ENCODE assay signal across 10 mouse cellular contexts in genomic region chr6:41091177-41091829, GRCm38 (mm10). TPM values are rescaled to one million over a fixed set of nuclear protein-coding genes. Genes with fewer than 3 reads are reported as not detected.
DNase-seq lines count a peak whose midpoint lies in the region; ATAC-seq and TF ChIP-seq lines count a peak whose summit lies in the region.
"Had no signal": no experiment of that assay in that cellular context is flagged by ENCODE, and none has a peak within 500 bp of the region (broad histone marks: within the 10 kb centered on the region; RNA-seq: fewer than 3 reads in every experiment).

No protein-coding gene starts in this region.

- ATAC-seq in heart, embryonic 12.5 days (ENCODE audit: insufficient number of reproducible peaks, low FRiP score) = no peak
- peak; percentile 35 for ATAC-seq in Patski
- peak; percentile 53; the same call in 1 of the 2 replicates for ATAC-seq in liver, embryonic 11.5 days (replicated peaks; ENCODE audit: low FRiP score)
- ATAC-seq in inflammation-experienced regulatory T-cells, adult 6 months = no peak

- DNase-seq in heart, adult 2 months = no peak
- DNase-seq in 3T3-L1 (ENCODE audit: low read depth, low spot score) (peak; percentile 72), Patski (ENCODE audit: low read depth, low spot score) (no peak)
- no peak for DNase-seq in liver, embryonic 11.5 days (ENCODE audit: low spot score)
- DNase-seq in urinary bladder, adult 18-20 months (ENCODE audit: low spot score in 2 of 2) = no peak
- DNase-seq in layer of hippocampus, adult 11-12 months (ENCODE audit: low spot score) = no peak

- H3K9me3 ChIP-seq in heart, embryonic 12.5 days (replicated peaks) = no peaks in the 10 kb centered on the region
- no peaks in the 10 kb centered on the region for H3K9me3 ChIP-seq in liver, embryonic 11.5 days (ENCODE audit: control insufficient read depth, low read length)

- in situ Hi-C loops in Patski (cut with MboI; ENCODE audit: low pct_unique_long_range_greater_than_20kb) = no loop called here

- H3K4me3 ChIP-seq in heart, adult 2 months = no peak overlapping the region
- H3K4me3 ChIP-seq in heart, embryonic 12.5 days = no peak overlapping the region
- no peak overlapping the region for H3K4me3 ChIP-seq in liver, embryonic 11.5 days (ENCODE audit: low read depth, low read length)
- H3K4me3 ChIP-seq: myocyte had no signal

- H3K79me2 ChIP-seq in heart, adult 2 months (replicated peaks; ENCODE audit: control insufficient read depth, insufficient read depth, low read length) = no peaks in the 10 kb centered on the region

- no peaks in the 10 kb centered on the region for H3K4me1 ChIP-seq in heart, adult 2 months (ENCODE audit: control insufficient read depth, insufficient read depth, low read length)
- no peaks in the 10 kb centered on the region for H3K4me1 ChIP-seq in heart, embryonic 12.5 days (replicated peaks)
- no peaks in the 10 kb centered on the region for H3K4me1 ChIP-seq in liver, embryonic 11.5 days (replicated peaks; ENCODE audit: control insufficient read depth, insufficient read depth, low read length)

- no peak overlapping the region for H3K4me2 ChIP-seq in heart, embryonic 12.5 days
- no peak overlapping the region for H3K4me2 ChIP-seq in liver, embryonic 11.5 days

- no peak for TF ChIP-seq EP300 in heart, adult 2 months (IDR thresholded peaks at IDR 0.05; ENCODE audit: insufficient read depth, low read depth, low read length)

- no peaks in the 10 kb centered on the region for H3K27me3 ChIP-seq in heart, adult 2 months (ENCODE audit: control insufficient read depth, insufficient read depth, low read length)
- H3K27me3 ChIP-seq in heart, embryonic 12.5 days (replicated peaks) = no peaks in the 10 kb centered on the region
- H3K27me3 ChIP-seq in Patski = peaks cover 41% of the 10 kb centered on the region
- H3K27me3 ChIP-seq in liver, embryonic 11.5 days (replicated peaks; ENCODE audit: control insufficient read depth, insufficient read depth, low read length) = no peaks in the 10 kb centered on the region

- no peak overlapping the region for H3K27ac ChIP-seq in heart, adult 2 months
- no peak overlapping the region for H3K27ac ChIP-seq in heart, embryonic 12.5 days (ENCODE audit: poor library complexity, severe bottlenecking)
- H3K27ac ChIP-seq in liver, embryonic 11.5 days (ENCODE audit: low read depth, low read length) = no peak overlapping the region

- intact Hi-C loops in heart, adult 2 months (cut with DNase I) = no loop called here

- H3K9ac ChIP-seq in heart, adult 2 months (ENCODE audit: low read depth, low read length) = no peak overlapping the region
- no peak overlapping the region for H3K9ac ChIP-seq in heart, embryonic 12.5 days
- no peak overlapping the region for H3K9ac ChIP-seq in liver, embryonic 11.5 days (ENCODE audit: low read depth, low read length)

- no peaks in the 10 kb centered on the region for H3K36me3 ChIP-seq in heart, adult 2 months (ENCODE audit: control insufficient read depth, insufficient read depth, low read length)
- H3K36me3 ChIP-seq in heart, embryonic 12.5 days = no peaks in the 10 kb centered on the region
- no peaks in the 10 kb centered on the region for H3K36me3 ChIP-seq in liver, embryonic 11.5 days (ENCODE audit: control insufficient read depth, insufficient read depth, low read length)

- peak; percentile 59 for TF ChIP-seq CTCF in heart, adult 2 months (IDR thresholded peaks at IDR 0.05)
- peak; percentile 75 for TF ChIP-seq CTCF in Patski (IDR thresholded peaks at IDR 0.05)

- WGBS in heart, adult 2 months = 28% methylated on average over 4 of the region's 4 CpGs
- WGBS in heart, embryonic 12.5 days = 36% methylated on average over 4 of the region's 4 CpGs
- WGBS in liver, embryonic 11.5 days = 29% methylated on average over 4 of the region's 4 CpGs

- POLR2A ChIA-PET in Patski (lab: Charles Lee) = no interaction called here

- CTCF ChIA-PET in Patski (lab: Charles Lee) = interaction anchor here (1.1 to 1.9 kb wide), 2 partner anchors 22 to 37 kb away, joined by 3 to 6 read pairs; no protein-coding TSS in a partner anchor

- no peak for TF ChIP-seq POLR2A in heart, adult 2 months (IDR thresholded peaks at IDR 0.05; ENCODE audit: insufficient read depth, low read depth, low read length)

RNA-seq across cellular contexts. Expression of gene 2210010C04Rik, which starts 56.0 kb away (rescaled TPM):
- total RNA-seq in heart, adult 2 months (2021) = not detected
- polyA plus RNA-seq in heart, adult 2 months (2012; rRNA removed) = 0.06 and 0.18 TPM in 2 replicates
- polyA plus RNA-seq in heart, embryonic 12.5 days (2016; fragmentation: Nextera tagmentation; extraction: Ambion mirVana) = not detected in 2 replicates
- polyA plus RNA-seq in Patski (2021) = 0.09 TPM
- not detected in 2 replicates for polyA plus RNA-seq in liver, embryonic 11.5 days (2014; fragmentation: Nextera tagmentation; extraction: Ambion mirVana)
- under 1 TPM; 0.26 to 0.33 (median 0.31) TPM for polyA plus RNA-seq in inflammation-experienced regulatory T-cells, adult 6 months (2017; shearing (Covaris generic))
- total RNA-seq: heart, postnatal 14 days had no signal

Comparison
In these comparisons a context has a peak if more than half of its experiments do, and no peak if none do; other contexts are left out.
1. ATAC-seq: peak in Patski (single experiment) and liver, embryonic 11.5 days (single experiment); none in heart, embryonic 12.5 days (single experiment) and inflammation-experienced regulatory T-cells, adult 6 months (single experiment).